Mouse (Mus musculus): ENCODE measurements around the gene Aspscr1. TPM values are rescaled to one million over a fixed set of nuclear protein-coding genes. Genes with fewer than 3 reads are reported as not detected.
A peak's percentile ranks its signal among the peaks of the same experiment; 100 is the strongest.

The Aspscr1 gene
- polyA plus RNA-seq, 1 experiment from 2014 or later, result 154 TPM

DNA sequence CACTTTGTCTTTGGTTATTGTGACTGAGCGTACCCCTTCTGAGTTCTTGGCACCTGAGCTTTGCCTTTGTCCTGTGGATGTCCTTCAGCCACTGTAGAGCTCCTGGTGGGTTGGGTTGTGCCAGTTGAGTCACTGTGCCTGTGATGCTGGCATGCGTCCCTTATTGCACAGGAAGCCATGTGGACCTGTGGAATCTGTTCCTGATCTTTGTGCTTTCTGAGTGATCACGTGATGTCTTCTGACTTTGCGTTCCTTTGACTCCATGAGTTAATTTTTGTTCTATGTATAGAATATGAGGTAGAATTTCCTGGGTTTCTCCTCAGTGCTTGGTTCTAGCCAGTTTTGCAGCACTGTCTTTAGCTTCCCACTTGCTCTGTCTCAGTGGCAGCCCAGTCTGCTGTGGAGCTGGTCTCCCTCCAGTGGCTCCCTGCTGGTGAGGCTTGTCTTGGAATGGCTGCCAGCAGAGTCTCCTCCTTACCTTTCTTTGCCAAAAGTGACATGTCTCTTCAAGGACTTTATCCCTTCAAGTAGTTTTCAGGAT lies 19.8 kb downstream of the Aspscr1 start:
- Histone ChIP-seq H3K9ac (replicated peaks) (no peak overlapping the region), H3K36me3 (peaks cover 33% of the 10 kb centered on the region; the same call in 1 of the 2 replicates), H3K27ac (replicated peaks) (no peak overlapping the region), H3K4me2 (replicated peaks) (no peak overlapping the region), H3K27me3 (no peaks in the 10 kb centered on the region), H3K9me3 (no peaks in the 10 kb centered on the region), H3K4me1 (peaks cover 6% of the 10 kb centered on the region; the same call in 1 of the 2 replicates), H3K4me3 (no peak overlapping the region)
- ATAC-seq (replicated peaks), result no peak
- WGBS, result 92% methylated on average over 4 of the region's 4 CpGs

DNA sequence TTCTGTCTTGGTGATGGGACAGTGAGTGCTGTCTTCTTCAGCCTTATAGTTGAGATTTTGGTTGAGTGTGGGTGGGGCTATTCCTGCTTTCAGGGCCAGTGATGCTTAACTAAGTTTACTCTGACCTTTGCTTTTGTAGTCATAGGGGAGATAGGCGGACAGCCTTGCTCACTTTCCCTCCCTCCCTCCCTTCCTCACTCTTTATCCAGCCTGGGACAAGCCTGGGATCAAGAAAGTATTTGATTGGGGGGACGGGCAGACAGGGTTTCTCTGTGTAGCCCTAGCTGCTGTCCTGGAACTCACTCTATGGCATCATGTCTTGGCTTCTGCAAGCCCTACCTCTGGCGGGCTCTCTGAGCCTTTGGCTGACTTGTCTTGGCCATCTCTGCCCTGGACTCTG lies 20.7 kb downstream of the Aspscr1 start:
- no peak overlapping the region for H3K27ac ChIP-seq (replicated peaks)
- no peaks in the 10 kb centered on the region for H3K9me3 ChIP-seq
- H3K4me3 ChIP-seq, result no peak overlapping the region
- H3K27me3 ChIP-seq, result no peaks in the 10 kb centered on the region
- H3K36me3 ChIP-seq, result peaks cover 27% of the 10 kb centered on the region; the same call in 1 of the 2 replicates
- no peak for ATAC-seq (replicated peaks)
- H3K9ac ChIP-seq (replicated peaks), result no peak overlapping the region
- H3K4me2 ChIP-seq (replicated peaks), result no peak overlapping the region
- WGBS, result 54% methylated on average over 3 of the region's 3 CpGs
- H3K4me1 ChIP-seq, result peaks cover 6% of the 10 kb centered on the region; the same call in 1 of the 2 replicates

DNA sequence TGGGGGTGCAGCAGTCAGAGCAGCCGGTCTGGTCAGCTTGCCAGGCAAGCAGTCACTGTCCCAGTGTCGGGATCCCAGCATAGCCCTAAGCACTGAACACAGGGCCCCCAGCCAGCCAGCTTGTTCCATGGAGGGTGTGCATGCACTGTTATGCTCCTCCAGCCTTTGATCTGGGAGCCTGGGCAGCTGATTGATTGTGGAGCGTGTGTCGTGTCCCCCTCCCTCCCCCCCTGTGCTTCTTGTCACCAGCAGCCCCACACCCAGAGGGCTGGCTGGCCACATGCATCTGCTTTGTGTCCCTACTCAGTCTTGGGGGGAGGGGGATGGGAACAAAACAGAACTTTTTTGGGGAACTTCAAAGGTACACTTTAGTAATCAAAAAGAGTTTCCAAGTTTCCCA lies 22.4 kb downstream of the Aspscr1 start:
- no peak overlapping the region for H3K9ac ChIP-seq (replicated peaks)
- peaks cover 6% of the 10 kb centered on the region; the same call in 1 of the 2 replicates for H3K4me1 ChIP-seq
- peak overlapping the region; percentile 18; the same call in 1 of the 2 replicates for H3K27ac ChIP-seq (replicated peaks)
- WGBS, result 24% methylated on average over 4 of the region's 4 CpGs
- no peak overlapping the region for H3K4me2 ChIP-seq (replicated peaks)
- H3K27me3 ChIP-seq, result no peaks in the 10 kb centered on the region
- H3K36me3 ChIP-seq, result peaks cover 15% of the 10 kb centered on the region; the same call in 1 of the 2 replicates
- ATAC-seq (replicated peaks), result 0 out of 2 replicates have a peak, but pooled peaks have one; percentile 26
- H3K4me3 ChIP-seq, result no peak overlapping the region
- H3K9me3 ChIP-seq, result no peaks in the 10 kb centered on the region

DNA sequence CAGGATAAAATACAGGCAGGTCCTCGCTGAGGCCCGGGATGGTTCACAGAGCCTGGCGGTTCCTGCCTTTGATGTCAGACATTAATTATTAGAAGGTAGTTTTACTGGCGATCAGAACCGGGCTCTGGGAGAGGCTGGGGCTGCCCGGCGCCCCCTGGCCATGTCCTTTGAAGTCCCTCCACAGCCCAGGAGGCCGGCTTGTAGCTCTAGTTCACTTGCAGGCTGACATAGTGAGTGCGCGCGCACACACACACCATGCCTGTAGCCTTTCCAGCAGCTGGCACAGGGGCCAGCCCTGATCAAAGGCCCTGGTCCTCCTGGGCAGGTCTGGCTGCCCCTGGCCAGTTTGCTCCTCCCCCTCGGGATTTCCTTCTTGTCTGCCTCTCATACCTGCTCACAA lies 22.9 kb downstream of the Aspscr1 start:
- Histone ChIP-seq H3K27me3 (no peaks in the 10 kb centered on the region), H3K4me3 (no peak overlapping the region), H3K36me3 (peaks cover 13% of the 10 kb centered on the region; the same call in 1 of the 2 replicates), H3K9me3 (no peaks in the 10 kb centered on the region), H3K9ac (replicated peaks) (no peak overlapping the region), H3K4me1 (peaks cover 6% of the 10 kb centered on the region; the same call in 1 of the 2 replicates), H3K27ac (replicated peaks) (peak overlapping the region; percentile 18), H3K4me2 (replicated peaks) (no peak overlapping the region)
- ATAC-seq (replicated peaks), result no peak
- 56% methylated on average over 12 of the region's 12 CpGs for WGBS

DNA sequence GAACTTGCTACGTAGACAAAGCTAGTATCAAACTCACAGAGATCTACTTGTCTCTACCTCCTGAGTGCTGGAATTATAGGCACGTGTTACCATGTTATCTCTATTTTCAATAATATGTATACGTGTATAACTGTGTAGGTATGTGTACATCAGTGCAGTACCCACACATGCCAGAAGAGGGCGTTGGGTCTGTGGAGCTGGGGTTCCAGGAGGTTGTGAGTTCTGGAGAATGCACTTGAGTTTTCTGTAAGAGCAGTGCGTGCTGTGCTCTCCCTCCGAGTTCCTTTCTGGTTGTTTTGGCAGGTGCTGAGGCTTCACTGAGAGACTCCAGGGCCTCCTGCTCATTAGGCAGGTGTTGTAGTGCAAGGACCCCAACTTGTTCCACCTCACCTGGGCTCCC lies 23.8 kb downstream of the Aspscr1 start:
- peaks cover 13% of the 10 kb centered on the region; the same call in 1 of the 2 replicates for H3K36me3 ChIP-seq
- no peak overlapping the region for H3K4me3 ChIP-seq
- H3K4me2 ChIP-seq (replicated peaks), result no peak overlapping the region
- peaks cover 6% of the 10 kb centered on the region; the same call in 1 of the 2 replicates for H3K4me1 ChIP-seq
- no peaks in the 10 kb centered on the region for H3K9me3 ChIP-seq
- WGBS, result 92% methylated on average over 6 of the region's 6 CpGs
- ATAC-seq (replicated peaks), result no peak
- no peak overlapping the region for H3K9ac ChIP-seq (replicated peaks)
- no peak overlapping the region for H3K27ac ChIP-seq (replicated peaks)
- H3K27me3 ChIP-seq, result no peaks in the 10 kb centered on the region

DNA sequence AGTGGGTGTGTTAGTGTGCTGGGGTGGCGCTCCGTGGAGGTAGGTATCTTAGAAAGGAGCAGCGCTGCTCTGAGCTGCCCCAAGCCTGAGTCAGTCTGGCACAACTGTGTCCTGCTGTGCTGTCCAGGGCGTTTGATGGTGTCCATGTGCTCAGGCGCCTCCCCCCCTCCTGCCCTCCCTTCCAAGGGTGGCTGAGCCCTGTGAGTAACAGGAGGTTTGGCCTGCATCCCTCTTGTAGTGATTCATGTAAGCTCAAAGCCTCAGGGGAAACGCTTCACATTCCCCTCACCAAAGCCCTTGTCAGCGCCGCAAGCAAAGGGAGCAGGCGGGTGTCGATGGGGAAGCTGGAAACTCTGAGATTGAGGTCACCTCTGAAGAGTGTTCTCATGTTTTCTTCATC lies 25.0 kb downstream of the Aspscr1 start:
- Histone ChIP-seq H3K27ac (replicated peaks) (no peak overlapping the region), H3K9ac (replicated peaks) (no peak overlapping the region), H3K36me3 (peaks cover 18% of the 10 kb centered on the region), H3K4me1 (peaks cover 6% of the 10 kb centered on the region; the same call in 1 of the 2 replicates), H3K4me3 (no peak overlapping the region), H3K27me3 (no peaks in the 10 kb centered on the region), H3K4me2 (replicated peaks) (no peak overlapping the region), H3K9me3 (no peaks in the 10 kb centered on the region)
- no peak for ATAC-seq (replicated peaks)
- 74% methylated on average over 10 of the region's 10 CpGs for WGBS

DNA sequence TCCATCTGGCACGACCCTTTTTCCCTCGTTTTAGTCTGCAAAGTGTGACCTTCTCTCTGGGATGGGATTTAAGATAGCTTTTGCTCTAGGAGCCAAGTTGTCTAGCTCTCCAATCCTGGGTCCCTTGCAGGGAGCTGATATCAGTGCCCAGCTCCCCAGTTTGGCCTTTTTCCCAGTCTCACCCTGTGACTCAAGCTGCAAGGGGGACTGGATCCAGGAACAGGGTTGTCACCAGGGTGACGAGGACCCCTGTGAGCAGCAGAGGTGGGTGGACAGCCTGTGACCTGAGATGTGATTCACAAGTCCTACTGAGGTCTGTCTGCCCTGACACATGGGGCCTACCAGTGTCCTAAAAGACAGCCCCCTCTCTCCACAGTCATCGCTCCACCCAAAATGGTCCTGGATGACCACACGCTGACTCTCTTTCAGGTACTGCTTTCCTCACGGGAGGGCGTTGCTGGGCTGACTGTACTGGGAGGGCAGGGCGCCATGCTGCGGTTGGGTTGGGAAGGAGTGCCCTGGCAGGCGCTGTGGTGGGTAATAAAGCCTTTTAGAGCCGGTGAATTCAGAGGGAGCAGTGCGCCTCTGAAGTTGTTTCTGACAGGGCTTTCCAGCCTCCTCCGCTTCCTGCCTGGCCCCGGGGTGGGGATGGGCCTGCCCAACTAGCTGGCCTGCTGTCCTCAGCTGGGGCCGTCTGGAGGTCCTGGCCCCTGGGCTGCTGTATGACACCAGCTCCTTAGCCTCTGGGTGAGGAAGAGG lies 31.1 kb downstream of the Aspscr1 start:
- no peak overlapping the region for H3K27ac ChIP-seq (replicated peaks)
- H3K27me3 ChIP-seq, result no peaks in the 10 kb centered on the region
- no peak for ATAC-seq (replicated peaks)
- peaks cover 13% of the 10 kb centered on the region; the same call in 1 of the 2 replicates for H3K4me1 ChIP-seq
- no peak overlapping the region for H3K4me2 ChIP-seq (replicated peaks)
- no peaks in the 10 kb centered on the region for H3K9me3 ChIP-seq
- 46% methylated on average over 15 of the region's 15 CpGs for WGBS
- H3K36me3 ChIP-seq, result peaks cover 9% of the 10 kb centered on the region
- H3K4me3 ChIP-seq, result no peak overlapping the region
- no peak overlapping the region for H3K9ac ChIP-seq (replicated peaks)

DNA sequence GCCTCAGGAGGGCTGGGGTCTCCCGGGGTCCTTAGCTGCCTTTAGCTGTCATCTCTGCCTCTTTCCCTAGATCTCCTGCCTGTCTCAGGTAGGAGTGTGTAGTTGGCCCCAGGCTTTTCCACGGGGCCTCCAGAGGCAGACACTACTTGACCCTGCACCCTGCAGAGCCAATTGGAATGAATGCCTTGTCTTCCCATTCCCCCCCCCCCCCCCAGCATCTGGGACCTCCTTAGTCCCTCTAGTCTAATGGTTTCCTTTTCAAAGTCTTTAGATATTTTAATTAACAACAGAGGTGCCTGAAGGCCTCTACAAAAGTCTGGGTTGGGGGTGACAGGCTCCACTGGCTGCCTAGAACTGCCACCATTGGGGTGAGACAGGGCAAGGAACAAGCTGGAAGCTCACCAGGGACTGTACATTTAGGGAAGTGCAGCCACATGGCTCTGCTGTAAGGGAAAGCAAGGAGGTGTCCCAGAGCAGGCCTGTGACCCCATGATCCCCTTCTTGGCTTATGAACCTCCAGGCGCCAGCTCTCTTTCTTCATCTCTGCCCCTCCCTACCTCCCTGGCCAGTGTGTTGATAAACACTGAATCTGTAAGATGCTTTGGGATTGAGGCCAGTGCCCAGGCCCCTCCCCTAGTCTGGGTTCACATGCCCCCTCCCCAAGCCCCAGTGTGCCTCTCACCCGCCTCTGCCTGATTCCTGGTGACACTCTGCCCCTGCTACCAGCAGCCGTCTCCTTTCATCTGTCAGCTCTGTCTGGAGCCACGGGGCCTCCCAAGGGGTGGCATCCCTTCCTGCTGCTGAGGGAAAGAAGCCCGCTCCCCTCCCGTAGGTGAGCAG lies 31.9 kb downstream of the Aspscr1 start:
- H3K27me3 ChIP-seq, result no peaks in the 10 kb centered on the region
- no peaks in the 10 kb centered on the region for H3K9me3 ChIP-seq
- H3K36me3 ChIP-seq, result peaks cover 9% of the 10 kb centered on the region
- H3K4me2 ChIP-seq (replicated peaks), result no peak overlapping the region
- no peak overlapping the region for H3K4me3 ChIP-seq
- peaks cover 13% of the 10 kb centered on the region; the same call in 1 of the 2 replicates for H3K4me1 ChIP-seq
- H3K9ac ChIP-seq (replicated peaks), result no peak overlapping the region
- ATAC-seq (replicated peaks), result no peak
- WGBS, result 21% methylated on average over 8 of the region's 8 CpGs
- H3K27ac ChIP-seq (replicated peaks), result no peak overlapping the region; the same call in 1 of the 2 replicates

DNA sequence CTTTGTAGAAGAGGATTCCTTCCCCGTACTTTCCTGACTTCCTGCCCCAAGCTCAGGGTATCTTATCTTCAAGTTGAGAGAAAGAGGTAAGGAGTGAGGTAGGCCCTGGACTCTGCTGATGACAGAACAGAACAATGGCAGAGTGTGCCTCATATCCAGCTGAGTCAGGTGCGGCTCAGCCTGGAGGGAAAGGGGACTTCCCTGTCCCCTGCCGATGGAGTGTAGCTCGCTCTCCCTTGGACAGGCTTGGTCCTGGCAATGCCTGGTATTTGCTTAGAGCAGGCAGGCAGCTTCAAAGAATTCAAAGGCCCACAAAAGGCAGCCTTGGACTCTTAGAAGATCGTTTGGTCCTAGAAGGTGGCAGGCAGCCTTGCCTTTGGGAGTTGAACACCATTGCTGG lies 33.3 kb downstream of the Aspscr1 start:
- Histone ChIP-seq H3K4me2 (replicated peaks) (no peak overlapping the region), H3K4me1 (peaks cover 13% of the 10 kb centered on the region; the same call in 1 of the 2 replicates), H3K9me3 (no peaks in the 10 kb centered on the region), H3K27ac (replicated peaks) (no peak overlapping the region), H3K4me3 (no peak overlapping the region), H3K27me3 (no peaks in the 10 kb centered on the region), H3K36me3 (peaks cover 15% of the 10 kb centered on the region), H3K9ac (replicated peaks) (no peak overlapping the region)
- 59% methylated on average over 5 of the region's 5 CpGs for WGBS
- ATAC-seq (replicated peaks), result no peak

DNA sequence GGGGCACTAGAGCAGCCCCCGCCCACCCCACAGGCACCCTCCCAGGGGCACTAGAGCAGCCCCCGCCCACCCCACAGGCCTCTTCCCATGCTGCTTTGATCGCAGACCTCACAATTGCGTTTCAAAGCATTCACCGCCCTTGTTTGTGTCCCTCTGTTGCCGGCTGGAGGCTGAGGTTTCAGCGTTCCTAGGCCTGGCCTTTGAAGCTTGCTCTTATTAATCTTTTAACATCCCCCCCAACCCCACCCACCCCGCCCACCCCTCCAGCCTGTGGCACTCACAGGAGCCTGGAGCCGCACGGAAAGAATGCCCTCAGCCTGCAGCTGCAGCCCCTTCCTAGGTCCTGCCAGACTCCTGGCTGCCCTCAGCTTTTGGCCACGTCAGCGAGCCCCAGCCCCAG lies 34.5 kb downstream of the Aspscr1 start:
- Histone ChIP-seq H3K4me2 (replicated peaks) (no peak overlapping the region), H3K4me1 (peaks cover 14% of the 10 kb centered on the region), H3K4me3 (no peak overlapping the region), H3K9ac (replicated peaks) (no peak overlapping the region), H3K27me3 (no peaks in the 10 kb centered on the region), H3K9me3 (no peaks in the 10 kb centered on the region), H3K27ac (replicated peaks) (no peak overlapping the region), H3K36me3 (peaks cover 10% of the 10 kb centered on the region; the same call in 1 of the 2 replicates)
- no peak for ATAC-seq (replicated peaks)
- 3% methylated on average over 12 of the region's 12 CpGs for WGBS

DNA sequence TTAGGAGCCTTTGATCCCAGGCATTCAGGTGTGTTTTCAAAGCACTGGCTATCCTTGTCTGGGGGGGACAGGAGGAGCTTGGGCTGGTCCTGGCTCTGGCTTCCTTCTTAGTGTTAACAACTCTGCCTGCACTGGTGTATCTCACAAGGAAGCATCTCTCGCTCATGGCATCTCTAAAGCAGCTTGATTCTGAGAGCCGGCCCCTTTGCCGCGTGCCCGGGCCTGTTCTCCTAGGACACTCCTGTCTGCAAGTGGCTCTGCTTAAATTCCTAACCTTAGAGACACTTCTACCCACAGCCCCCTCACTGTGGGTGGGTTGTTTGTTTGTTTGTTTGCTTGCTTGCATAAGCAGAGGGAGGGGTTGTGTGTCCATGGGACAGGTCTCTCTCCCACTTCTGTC lies 35.2 kb downstream of the Aspscr1 start:
- Histone ChIP-seq H3K9me3 (no peaks in the 10 kb centered on the region), H3K36me3 (peaks cover 7% of the 10 kb centered on the region; the same call in 1 of the 2 replicates), H3K4me2 (replicated peaks) (no peak overlapping the region), H3K27ac (replicated peaks) (no peak overlapping the region), H3K4me1 (peaks cover 22% of the 10 kb centered on the region), H3K27me3 (no peaks in the 10 kb centered on the region), H3K9ac (replicated peaks) (no peak overlapping the region), H3K4me3 (no peak overlapping the region)
- WGBS, result 50% methylated on average over 5 of the region's 5 CpGs
- ATAC-seq (replicated peaks), result no peak

DNA sequence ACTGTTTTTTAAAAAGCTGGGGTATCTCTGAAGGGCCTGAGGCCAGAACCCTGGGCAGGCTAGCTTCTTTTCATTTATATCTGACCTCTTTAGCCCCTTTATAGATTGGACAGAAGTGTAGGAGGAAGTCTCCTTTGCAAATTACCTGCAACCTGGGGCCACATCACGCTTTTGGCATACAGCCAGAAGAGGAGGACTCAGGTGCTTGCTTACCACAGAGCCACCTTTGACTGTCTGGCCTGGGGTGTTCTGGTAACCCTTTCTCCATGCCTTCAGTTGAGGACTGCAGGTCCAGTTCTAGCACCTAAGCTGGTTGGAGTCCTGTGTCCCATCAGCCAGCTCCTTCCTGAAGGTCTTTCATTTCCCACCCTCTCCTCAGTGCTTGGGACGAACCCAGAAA lies 36.8 kb downstream of the Aspscr1 start:
- Histone ChIP-seq H3K27ac (replicated peaks) (no peak overlapping the region), H3K27me3 (no peaks in the 10 kb centered on the region), H3K4me2 (replicated peaks) (no peak overlapping the region), H3K36me3 (peaks cover 7% of the 10 kb centered on the region; the same call in 1 of the 2 replicates), H3K9me3 (no peaks in the 10 kb centered on the region), H3K9ac (replicated peaks) (no peak overlapping the region), H3K4me3 (no peak overlapping the region), H3K4me1 (peaks cover 24% of the 10 kb centered on the region)
- WGBS, result 79% methylated on average over 2 of the region's 2 CpGs
- ATAC-seq (replicated peaks), result no peak

Measured in forebrain, embryonic 15.5 days (tissue).